Mouse (Mus musculus): Measurements from ENCODE around the gene Atad1. TPM values are rescaled to one million over a fixed set of nuclear protein-coding genes. Genes with fewer than 3 reads are reported as not detected.

The Atad1 gene
- polyA plus RNA-seq, 1 experiment from 2014 or later = 139 TPM

- Histone ChIP-seq H3K4me2 (ENCODE audit: low read length) (peak overlapping the region; percentile 82; the same call in 1 of the 2 replicates), H3K27ac (ENCODE audit: low read depth, low read length) (no peak overlapping the region), H3K4me1 (ENCODE audit: control insufficient read depth, insufficient read depth, low read length) (peaks cover 8% of the 10 kb centered on the region; the same call in 1 of the 2 replicates), H3K9ac (ENCODE audit: low read length) (no peak overlapping the region), H3K9me3 (replicated peaks; ENCODE audit: control insufficient read depth, low read length) (no peaks in the 10 kb centered on the region), H3K4me3 (ENCODE audit: low read depth, low read length) (no peak overlapping the region), H3K36me3 (ENCODE audit: control insufficient read depth, insufficient read depth, low read length) (no peaks in the 10 kb centered on the region), H3K27me3 (replicated peaks; ENCODE audit: control insufficient read depth, insufficient read depth, low read length) (no peaks in the 10 kb centered on the region)
- no peak for DNase-seq (ENCODE audit: low spot score)
- WGBS = 19% methylated on average over 15 of the region's 15 CpGs
- ATAC-seq = no peak
These were observed 14.8 kb upstream of the Atad1 start for GRCm38 (mm10) chr19:32754188-32755000.

GRCm38 (mm10) chr19:32753386-32753785, 13.8 kb upstream of the Atad1 start:
- Histone ChIP-seq H3K4me1 (ENCODE audit: control insufficient read depth, insufficient read depth, low read length) (0 out of 2 replicates have a peak, but pooled peaks cover 6% of the 10 kb centered on the region), H3K27me3 (replicated peaks; ENCODE audit: control insufficient read depth, insufficient read depth, low read length) (no peaks in the 10 kb centered on the region), H3K9me3 (replicated peaks; ENCODE audit: control insufficient read depth, low read length) (no peaks in the 10 kb centered on the region), H3K36me3 (ENCODE audit: control insufficient read depth, insufficient read depth, low read length) (no peaks in the 10 kb centered on the region), H3K4me3 (ENCODE audit: low read depth, low read length) (no peak overlapping the region), H3K27ac (ENCODE audit: low read depth, low read length) (no peak overlapping the region), H3K9ac (ENCODE audit: low read length) (no peak overlapping the region), H3K4me2 (ENCODE audit: low read length) (no peak overlapping the region)
- ATAC-seq (no peak), DNase-seq (ENCODE audit: low spot score) (no peak)
- WGBS = 81% methylated on average over 3 of the region's 3 CpGs

GRCm38 (mm10) chr19:32752357-32752756, 12.8 kb upstream of the Atad1 start:
- Histone ChIP-seq H3K4me1 (ENCODE audit: control insufficient read depth, insufficient read depth, low read length) (0 out of 2 replicates have a peak, but pooled peaks cover 6% of the 10 kb centered on the region), H3K27me3 (replicated peaks; ENCODE audit: control insufficient read depth, insufficient read depth, low read length) (no peaks in the 10 kb centered on the region), H3K4me2 (ENCODE audit: low read length) (no peak overlapping the region), H3K4me3 (ENCODE audit: low read depth, low read length) (no peak overlapping the region), H3K9me3 (replicated peaks; ENCODE audit: control insufficient read depth, low read length) (no peaks in the 10 kb centered on the region), H3K9ac (ENCODE audit: low read length) (no peak overlapping the region), H3K36me3 (ENCODE audit: control insufficient read depth, insufficient read depth, low read length) (no peaks in the 10 kb centered on the region), H3K27ac (ENCODE audit: low read depth, low read length) (no peak overlapping the region)
- DNase-seq (ENCODE audit: low spot score) (no peak), ATAC-seq (no peak)
- whole genome bisulfite sequencing = 91% methylated on average over 6 of the region's 6 CpGs

- Histone ChIP-seq H3K9me3 (replicated peaks; ENCODE audit: control insufficient read depth, low read length) (no peaks in the 10 kb centered on the region), H3K27ac (ENCODE audit: low read depth, low read length) (no peak overlapping the region), H3K36me3 (ENCODE audit: control insufficient read depth, insufficient read depth, low read length) (no peaks in the 10 kb centered on the region), H3K4me2 (ENCODE audit: low read length) (no peak overlapping the region), H3K4me3 (ENCODE audit: low read depth, low read length) (no peak overlapping the region), H3K9ac (ENCODE audit: low read length) (no peak overlapping the region), H3K27me3 (replicated peaks; ENCODE audit: control insufficient read depth, insufficient read depth, low read length) (no peaks in the 10 kb centered on the region), H3K4me1 (ENCODE audit: control insufficient read depth, insufficient read depth, low read length) (no peaks in the 10 kb centered on the region)
- 8% methylated on average over 6 of the region's 6 CpGs for WGBS
- peak; percentile 53 for DNase-seq (ENCODE audit: low spot score)
- ATAC-seq = no peak
These were observed 9.8 kb upstream of the Atad1 start for GRCm38 (mm10) chr19:32749425-32749824.

GRCm38 (mm10) chr19:32740641-32741345, 1.2 kb upstream of the Atad1 start:
- H3K27me3 ChIP-seq (replicated peaks; ENCODE audit: control insufficient read depth, insufficient read depth, low read length) = no peaks in the 10 kb centered on the region
- DNase-seq (ENCODE audit: low spot score) (no peak), ATAC-seq (no peak)
- H3K4me2 ChIP-seq (ENCODE audit: low read length) = no peak overlapping the region
- H3K27ac ChIP-seq (ENCODE audit: low read depth, low read length) = no peak overlapping the region
- no peak overlapping the region for H3K4me3 ChIP-seq (ENCODE audit: low read depth, low read length)
- H3K9ac ChIP-seq (ENCODE audit: low read length) = no peak overlapping the region
- H3K36me3 ChIP-seq (ENCODE audit: control insufficient read depth, insufficient read depth, low read length) = no peaks in the 10 kb centered on the region
- 96% methylated on average over 4 of the region's 4 CpGs for WGBS
- no peaks in the 10 kb centered on the region for H3K9me3 ChIP-seq (replicated peaks; ENCODE audit: control insufficient read depth, low read length)
- H3K4me1 ChIP-seq (ENCODE audit: control insufficient read depth, insufficient read depth, low read length) = no peaks in the 10 kb centered on the region

GRCm38 (mm10) chr19:32737844-32738243, 1.7 kb downstream of the Atad1 start:
- Histone ChIP-seq H3K4me3 (ENCODE audit: low read depth, low read length) (no peak overlapping the region), H3K36me3 (ENCODE audit: control insufficient read depth, insufficient read depth, low read length) (no peaks in the 10 kb centered on the region), H3K4me1 (ENCODE audit: control insufficient read depth, insufficient read depth, low read length) (no peaks in the 10 kb centered on the region), H3K4me2 (ENCODE audit: low read length) (no peak overlapping the region), H3K27ac (ENCODE audit: low read depth, low read length) (no peak overlapping the region), H3K9me3 (replicated peaks; ENCODE audit: control insufficient read depth, low read length) (no peaks in the 10 kb centered on the region), H3K9ac (ENCODE audit: low read length) (no peak overlapping the region), H3K27me3 (replicated peaks; ENCODE audit: control insufficient read depth, insufficient read depth, low read length) (no peaks in the 10 kb centered on the region)
- ATAC-seq (no peak), DNase-seq (ENCODE audit: low spot score) (no peak)
- WGBS = 88% methylated on average over 7 of the region's 7 CpGs

GRCm38 (mm10) chr19:32732922-32733321, 6.7 kb downstream of the Atad1 start:
- no peaks in the 10 kb centered on the region for H3K27me3 ChIP-seq (replicated peaks; ENCODE audit: control insufficient read depth, insufficient read depth, low read length)
- no peak overlapping the region for H3K4me3 ChIP-seq (ENCODE audit: low read depth, low read length)
- DNase-seq (ENCODE audit: low spot score) = no peak

GRCm38 (mm10) chr19:32729785-32730184, 9.8 kb downstream of the Atad1 start:
- H3K9ac ChIP-seq (ENCODE audit: low read length) = no peak overlapping the region
- H3K4me3 ChIP-seq (ENCODE audit: low read depth, low read length) = no peak overlapping the region
- H3K27me3 ChIP-seq (replicated peaks; ENCODE audit: control insufficient read depth, insufficient read depth, low read length) = no peaks in the 10 kb centered on the region
- no peaks in the 10 kb centered on the region for H3K9me3 ChIP-seq (replicated peaks; ENCODE audit: control insufficient read depth, low read length)
- no peak for ATAC-seq
- no peaks in the 10 kb centered on the region for H3K36me3 ChIP-seq (ENCODE audit: control insufficient read depth, insufficient read depth, low read length)
- H3K4me2 ChIP-seq (ENCODE audit: low read length) = no peak overlapping the region
- H3K4me1 ChIP-seq (ENCODE audit: control insufficient read depth, insufficient read depth, low read length) = peaks cover 12% of the 10 kb centered on the region; the same call in 1 of the 2 replicates
- 88% methylated on average over 4 of the region's 4 CpGs for WGBS
- H3K27ac ChIP-seq (ENCODE audit: low read depth, low read length) = no peak overlapping the region
- no peak for DNase-seq (ENCODE audit: low spot score)

More at GRCm38 (mm10) chr19:32732922-32733321, 6.7 kb downstream of the Atad1 start:
- H3K9ac ChIP-seq (ENCODE audit: low read length) = no peak overlapping the region
- H3K4me1 ChIP-seq (ENCODE audit: control insufficient read depth, insufficient read depth, low read length) = no peaks in the 10 kb centered on the region
- H3K4me2 ChIP-seq (ENCODE audit: low read length) = no peak overlapping the region
- H3K27ac ChIP-seq (ENCODE audit: low read depth, low read length) = no peak overlapping the region
- H3K36me3 ChIP-seq (ENCODE audit: control insufficient read depth, insufficient read depth, low read length) = no peaks in the 10 kb centered on the region
- no peak for ATAC-seq
- no peaks in the 10 kb centered on the region for H3K9me3 ChIP-seq (replicated peaks; ENCODE audit: control insufficient read depth, low read length)

Measured in forebrain, embryonic 14.5 days (tissue).